Mouse (Mus musculus) T-helper 1 cell (primary cell): ENCODE data around the gene Cnep1r1.

Experiments used
- in situ Hi-C: fragments of 300-600 bp; cut with MboI, MseI; formaldehyde crosslinking; loops from one replicate; pipeline ENCODE4 v1.15.1; 2025; ENCODE audit warnings: high pct_unique_total_duplicates

Cnep1r1 gene

DNA sequence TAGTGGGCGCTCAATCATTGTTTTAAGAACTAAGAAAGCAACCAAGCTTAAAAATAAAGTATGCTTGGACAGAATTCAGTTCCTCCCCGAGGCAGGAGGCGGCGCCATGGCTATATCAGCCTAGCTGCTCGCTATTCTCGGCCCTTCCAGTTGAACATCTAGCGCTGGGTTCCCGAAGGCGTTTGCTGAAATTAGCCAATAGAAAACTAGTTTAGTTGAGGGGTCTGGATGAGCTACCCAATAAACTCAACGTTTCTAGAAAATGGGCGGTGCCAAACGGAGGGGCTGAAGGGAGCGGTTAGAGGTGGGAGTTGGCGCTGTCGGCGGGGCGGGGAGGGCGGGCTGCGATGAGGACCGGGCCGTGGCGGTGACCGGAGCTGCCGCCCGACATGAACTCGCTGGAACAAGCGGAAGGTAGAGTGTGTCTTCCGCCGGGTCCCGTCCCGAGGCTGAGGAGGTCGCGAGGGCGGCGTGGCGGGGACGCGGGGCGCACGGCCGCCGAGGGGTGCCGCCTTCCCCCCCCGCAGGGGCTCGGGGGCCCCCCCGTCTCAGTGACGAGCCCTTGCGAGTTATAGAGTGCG lies at the start of gene Cnep1r1:
TSS of gene Cnep1r1 (plus strand) at position 314 of the 581 bp plus-strand sequence.
- in situ Hi-C loops: no loop called here

DNA sequence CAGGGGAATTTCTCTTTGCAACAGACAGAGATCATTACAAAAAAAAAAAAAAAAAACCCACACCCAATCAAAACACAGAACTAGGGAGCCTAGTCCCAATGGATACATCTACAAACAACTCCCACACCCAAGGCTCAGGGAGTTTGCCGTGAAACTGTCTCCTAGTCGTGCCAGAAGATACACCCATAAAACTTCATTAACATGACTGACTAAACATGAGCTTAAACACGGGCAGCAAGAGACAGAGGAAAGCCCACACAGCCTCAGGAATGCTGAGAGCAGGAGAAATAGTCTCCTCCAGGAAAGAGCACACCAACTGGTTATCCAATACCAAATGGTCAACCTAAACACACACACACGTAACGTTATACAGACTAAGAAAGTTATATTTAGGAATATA lies 36.4 kb upstream of the Cnep1r1 start:
- in situ Hi-C loops: no loop called here

GRCm38 (mm10) chr8:88088006-88088405 lies 30.6 kb upstream of the Cnep1r1 start:
- in situ Hi-C loops: no loop called here

- in situ Hi-C loops: no loop called here
These were observed 26.9 kb upstream of the Cnep1r1 start for GRCm38 (mm10) chr8:88091661-88092060.

GRCm38 (mm10) chr8:88093367-88093766 lies 25.2 kb upstream of the Cnep1r1 start:
- in situ Hi-C loops: no loop called here

DNA sequence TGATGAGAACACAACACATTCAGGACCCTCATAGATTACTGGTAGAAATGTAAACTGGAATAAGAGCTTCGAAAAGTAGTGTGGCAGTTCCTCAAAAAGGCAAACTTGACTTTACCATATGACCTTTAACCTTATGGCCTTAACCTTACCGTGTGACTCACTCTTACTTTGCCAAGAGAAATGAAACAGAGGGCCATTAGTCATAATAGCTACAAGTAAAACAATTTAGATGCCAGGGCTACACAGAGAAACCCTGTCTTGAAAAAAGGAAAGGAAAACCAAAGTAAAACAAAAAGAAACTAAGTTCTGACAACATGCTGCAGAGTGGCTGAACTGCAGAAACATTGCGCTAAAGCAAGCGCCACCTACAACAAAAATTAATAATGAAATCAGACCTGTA lies 19.7 kb upstream of the Cnep1r1 start:
- in situ Hi-C loops: no loop called here

- in situ Hi-C loops: no loop called here
These were observed 19.0 kb upstream of the Cnep1r1 start for GRCm38 (mm10) chr8:88099526-88099925.

DNA sequence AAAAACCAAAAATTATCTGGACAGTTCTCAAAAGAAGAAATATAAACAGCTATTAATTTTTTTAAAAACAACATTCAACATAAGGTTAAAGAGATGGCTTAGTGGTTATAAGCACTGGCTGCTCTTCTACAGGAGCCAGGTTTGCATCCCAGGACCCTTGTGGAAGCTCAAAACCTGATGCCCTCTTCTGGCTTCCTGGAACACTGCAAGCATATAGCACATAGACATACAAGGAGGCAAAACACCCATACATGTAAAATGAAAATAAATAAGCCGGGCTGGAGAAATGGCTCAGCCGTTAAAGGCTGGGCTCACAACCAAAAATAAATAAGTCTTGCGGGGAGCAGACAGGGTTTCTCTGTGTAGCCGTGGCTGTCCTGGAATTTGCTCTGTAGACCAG lies 9.3 kb upstream of the Cnep1r1 start:
- in situ Hi-C loops: no loop called here

GRCm38 (mm10) chr8:88119076-88119475 lies 507 bp downstream of the Cnep1r1 start:
- in situ Hi-C loops: no loop called here

DNA sequence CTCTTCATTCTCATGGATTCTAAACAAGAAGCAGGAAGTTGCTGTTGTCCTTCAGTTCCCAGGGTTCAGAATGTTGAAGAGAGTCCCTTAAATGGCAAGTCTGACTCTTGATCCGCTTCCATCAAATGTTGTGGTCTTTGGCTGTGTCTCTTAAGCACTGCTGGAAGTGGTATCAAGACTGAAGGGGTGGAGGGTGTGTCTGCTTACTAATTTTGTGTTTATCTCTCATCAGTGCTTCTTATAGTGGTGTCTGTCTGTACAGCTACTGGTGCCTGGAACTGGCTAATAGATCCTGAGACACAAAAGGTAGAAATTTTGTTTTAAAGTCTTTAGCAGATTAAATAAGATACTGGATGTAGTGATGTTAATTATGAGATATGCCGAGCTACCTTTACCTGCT lies 6.3 kb downstream of the Cnep1r1 start:
- in situ Hi-C loops: no loop called here

DNA sequence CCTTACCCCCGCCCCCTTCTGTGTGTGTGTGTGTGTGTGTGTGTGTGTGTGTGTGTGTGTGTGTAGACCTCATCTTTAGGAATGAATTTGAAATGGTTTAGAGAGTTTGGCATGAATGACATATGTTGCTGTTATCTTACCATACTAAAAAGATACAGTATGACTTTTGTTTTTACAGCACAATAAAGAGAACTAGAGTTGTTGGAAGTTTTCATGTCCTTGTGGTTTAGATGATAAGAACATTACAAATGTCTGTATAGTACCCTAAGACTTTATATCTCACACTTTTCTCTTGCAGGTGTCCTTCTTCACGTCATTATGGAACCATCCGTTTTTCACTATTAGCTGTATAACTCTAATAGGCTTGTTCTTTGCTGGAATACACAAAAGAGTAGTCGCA lies 10.8 kb downstream of the Cnep1r1 start:
- in situ Hi-C loops: no loop called here

DNA sequence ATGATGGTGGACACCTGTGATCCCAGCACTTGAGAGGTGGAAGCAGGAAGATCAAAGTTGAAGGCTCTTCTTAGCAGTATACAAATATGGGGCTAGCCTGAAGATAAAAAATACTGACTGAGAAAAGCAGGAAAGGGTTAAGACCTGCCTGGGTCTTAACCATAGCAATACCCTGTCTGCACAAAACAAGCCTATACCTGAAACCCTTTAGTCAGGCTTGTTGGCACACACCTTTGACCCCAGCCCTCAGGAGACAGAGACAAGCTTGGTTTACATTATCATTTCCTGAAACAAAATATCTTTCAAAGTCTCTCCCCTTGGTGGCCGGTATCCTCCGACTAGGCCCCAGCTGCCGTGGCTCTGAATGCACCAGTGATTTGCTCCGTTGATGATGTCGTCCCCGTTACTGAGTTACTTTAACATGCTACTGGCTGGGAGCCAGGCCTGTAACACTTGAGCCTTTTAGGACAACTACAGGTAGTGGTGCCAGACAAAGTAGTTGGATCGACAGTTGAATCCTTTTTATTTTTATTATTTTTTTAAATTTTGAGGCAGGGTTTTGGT lies 12.3 kb downstream of the Cnep1r1 start:
- in situ Hi-C loops: no loop called here

GRCm38 (mm10) chr8:88137748-88138484 lies 19.3 kb downstream of the Cnep1r1 start, which contains the start of gene Heatr3:
Gene Heatr3, plus strand, starts transcription at chr8:88137855.
- in situ Hi-C loops: no loop called here

- in situ Hi-C loops: no loop called here
These were observed 20.7 kb downstream of the Cnep1r1 start for GRCm38 (mm10) chr8:88139256-88139655.

- in situ Hi-C loops: no loop called here
These were observed 23.1 kb downstream of the Cnep1r1 start for GRCm38 (mm10) chr8:88141629-88142028.

GRCm38 (mm10) chr8:88144041-88144440 lies 25.5 kb downstream of the Cnep1r1 start:
- in situ Hi-C loops: no loop called here

GRCm38 (mm10) chr8:88150910-88151371 lies 32.4 kb downstream of the Cnep1r1 start:
- in situ Hi-C loops: no loop called here

- in situ Hi-C loops: loop anchor here (5.0 kb wide), 1 partner anchor 77 kb away; no protein-coding TSS in a partner anchor
These were observed 41.8 kb downstream of the Cnep1r1 start for GRCm38 (mm10) chr8:88160237-88160995.

- in situ Hi-C loops: loop anchor here (5.0 kb wide), 1 partner anchor 76 kb away; no protein-coding TSS in a partner anchor
These were observed 42.9 kb downstream of the Cnep1r1 start for GRCm38 (mm10) chr8:88161439-88161838.

- in situ Hi-C loops: no loop called here
These were observed 56.7 kb downstream of the Cnep1r1 start for GRCm38 (mm10) chr8:88175264-88175663.

DNA sequence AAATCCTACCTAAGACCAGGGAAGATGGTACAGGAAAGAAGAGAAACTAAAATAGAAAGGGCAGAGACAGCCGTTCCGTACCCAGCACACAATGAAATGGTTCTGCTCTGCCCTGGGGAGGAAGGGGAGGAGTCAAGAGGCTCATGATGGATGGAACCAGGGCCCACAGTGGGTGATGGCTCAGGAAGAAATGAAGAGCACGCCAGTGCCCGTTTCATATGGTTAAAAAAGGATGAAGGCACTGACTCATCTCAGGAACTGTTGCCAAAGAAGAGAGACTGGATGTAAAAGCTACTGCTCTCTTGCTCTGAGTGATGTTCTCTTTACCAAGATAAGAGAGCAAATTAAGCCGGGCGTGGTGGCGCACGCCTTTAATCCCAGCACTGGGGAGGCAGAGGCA lies 58.7 kb downstream of the Cnep1r1 start:
- in situ Hi-C loops: no loop called here

DNA sequence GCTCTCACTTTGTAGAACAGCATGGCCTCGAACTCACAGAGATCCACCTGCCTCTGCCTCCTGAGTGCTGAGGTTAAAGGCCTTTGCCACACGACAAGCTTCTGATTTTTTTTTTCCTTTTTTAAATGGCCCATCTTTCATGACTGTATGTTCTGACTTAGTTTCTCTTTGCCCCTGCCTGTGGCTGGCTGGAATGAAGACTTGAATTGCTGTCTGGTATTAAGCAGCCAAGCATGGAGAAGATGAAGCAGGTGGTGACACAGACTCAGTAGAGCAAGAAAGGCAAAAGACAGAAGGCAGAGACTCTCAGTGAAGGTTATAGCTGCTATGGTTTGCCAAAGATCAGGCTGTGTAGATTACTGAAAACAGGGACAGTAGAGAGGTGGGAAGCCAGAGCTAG lies 64.6 kb downstream of the Cnep1r1 start:
- in situ Hi-C loops: no loop called here
